Mouse (Mus musculus): ENCODE measurements at regions not wholly inside any gene's neighbourhood (a gene's known extent, or its start where the extent isn't known, plus 50 kb on each side); places are given as distances from the start of the nearest gene placed in this dataset.

DNA sequence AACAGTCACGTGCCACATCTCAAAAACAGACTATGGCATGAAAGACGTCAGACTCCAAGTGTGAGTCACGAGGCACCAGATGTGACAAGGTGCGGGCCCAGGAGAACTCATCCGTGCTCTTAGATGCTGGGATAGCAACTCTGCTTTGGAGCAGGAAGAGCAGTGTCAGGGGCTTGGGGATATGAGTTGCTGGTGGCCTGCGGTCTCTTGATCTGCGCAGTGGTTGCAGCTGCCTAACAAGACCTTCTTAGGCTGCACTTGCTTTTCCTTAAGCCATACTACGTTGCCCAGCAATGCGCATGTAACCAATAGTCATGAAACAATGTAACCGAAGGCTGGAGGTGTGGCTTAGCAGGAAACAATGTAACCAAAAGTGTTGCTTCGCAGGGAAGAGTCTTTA lies 380.1 kb upstream of the Trpc7 start:
- TF ChIP-seq CTCF (IDR thresholded peaks at IDR 0.05; ENCODE audit: extremely low read depth, insufficient read length, insufficient replicate concordance, low read depth, low read length) (no peak), POLR2A (IDR thresholded peaks at IDR 0.05; ENCODE audit: low read depth, low read length) (no peak)

Measured in small intestine, adult 2 months (tissue).